Mouse (Mus musculus) frontal cortex, postnatal 36 days (tissue): ENCODE measurements around the gene Atp8a1.

Source experiments
- DNase-seq, 2 experiments: peaks; one replicate each; pipeline ENCODE4 v3.0.0; 2022; ENCODE audit warnings: low spot score in 2 of 2

The Atp8a1 gene

DNA sequence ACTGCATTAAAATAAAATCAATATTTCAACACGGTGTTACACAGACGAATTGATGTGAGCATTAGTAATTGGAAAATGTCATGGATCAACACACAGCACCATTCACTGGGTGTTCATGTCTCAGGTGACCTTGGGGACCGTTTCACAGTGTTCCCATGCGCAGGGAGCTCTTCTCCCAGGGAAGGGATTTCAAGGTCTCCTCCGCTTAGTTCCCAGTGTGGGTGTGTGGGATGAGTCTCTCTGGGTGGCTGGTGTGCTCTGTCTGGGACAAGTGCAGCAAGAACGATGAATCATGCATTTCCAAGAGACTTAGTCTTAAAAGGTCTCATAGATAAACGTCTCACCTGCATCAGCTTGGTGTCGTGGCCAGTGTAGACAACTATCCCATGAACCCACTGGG is 78.5 kb downstream of the Atp8a1 start:
- DNase-seq = no peak

DNA sequence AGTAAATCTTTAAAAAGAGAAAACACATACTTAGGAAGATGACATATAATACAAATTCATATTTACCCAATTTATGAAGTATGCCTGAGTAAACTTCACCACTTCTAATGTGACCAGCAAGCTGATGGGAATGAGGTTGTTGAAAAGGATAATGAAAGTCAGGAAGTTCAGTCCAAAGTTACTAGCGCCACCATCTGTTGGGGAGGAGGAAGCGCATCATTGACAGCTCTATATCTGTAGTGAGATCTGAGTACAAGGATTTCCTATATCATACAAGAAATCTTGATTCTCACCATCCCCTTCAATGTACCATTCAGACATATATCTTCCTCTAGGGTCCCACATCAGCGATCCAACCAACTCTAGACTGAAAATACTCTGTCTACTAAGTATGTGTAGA is 82.4 kb downstream of the Atp8a1 start:
- no peak for DNase-seq

DNA sequence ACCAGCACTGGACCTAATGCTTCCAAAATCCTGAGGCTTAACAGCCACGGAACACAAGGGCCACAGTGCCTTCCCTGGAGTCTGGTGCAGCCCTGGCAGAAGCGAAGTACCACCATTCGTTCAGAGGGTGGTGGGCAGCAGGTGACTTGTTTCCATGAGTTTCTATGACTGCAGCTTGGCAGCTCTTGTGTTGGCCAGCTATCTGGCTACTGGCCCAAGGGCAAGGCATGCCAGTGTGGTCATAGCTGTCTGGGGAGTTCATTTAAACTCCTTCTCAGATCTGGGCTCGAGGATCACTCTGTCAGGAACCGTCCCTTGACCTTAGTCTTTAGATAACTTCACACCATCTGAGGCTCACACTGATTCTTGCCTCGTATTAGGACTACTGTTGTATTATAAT is 89.1 kb downstream of the Atp8a1 start:
- no peak for DNase-seq

DNA sequence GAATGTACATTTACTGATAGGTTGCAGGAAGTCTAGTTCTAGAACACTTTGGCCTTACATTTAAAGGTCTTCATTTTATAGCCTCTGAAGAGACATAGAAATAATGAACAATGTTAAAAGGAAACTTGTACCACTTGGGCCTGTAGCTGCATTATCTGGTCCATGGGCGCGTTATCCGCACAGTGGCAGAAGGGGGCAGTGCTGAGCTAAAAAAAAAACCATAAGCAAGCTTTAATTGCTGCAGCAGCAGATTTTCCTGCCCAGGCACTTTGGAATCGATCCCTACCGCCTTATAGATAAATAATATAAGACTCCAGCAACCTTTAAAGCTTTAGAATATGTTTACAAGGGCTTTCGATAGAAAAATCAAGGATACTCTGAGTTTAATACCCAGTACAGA is 91.1 kb downstream of the Atp8a1 start:
- peak in 1 of 2 experiments; percentile 43 for DNase-seq

DNA sequence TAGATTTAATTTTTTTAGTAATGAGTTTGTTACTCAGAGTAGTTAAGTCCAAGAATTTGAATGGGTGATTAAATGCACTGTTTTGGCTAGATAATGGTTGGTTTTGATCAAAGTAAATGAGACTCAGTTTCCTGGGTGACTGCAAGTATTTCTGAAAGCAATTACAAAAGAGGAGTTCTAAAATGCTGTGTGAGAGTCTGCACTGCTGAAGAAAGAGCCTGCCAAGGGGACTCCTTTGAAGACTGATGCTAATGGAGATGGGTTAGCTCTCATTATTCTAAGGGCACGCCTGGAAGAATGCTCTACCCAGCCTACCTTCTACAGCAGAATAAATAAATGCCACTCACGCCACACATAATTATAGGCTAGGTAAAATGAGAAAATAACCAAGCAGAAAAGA is 94.2 kb downstream of the Atp8a1 start:
- peak in 1 of 2 experiments; percentile 19 for DNase-seq

DNA sequence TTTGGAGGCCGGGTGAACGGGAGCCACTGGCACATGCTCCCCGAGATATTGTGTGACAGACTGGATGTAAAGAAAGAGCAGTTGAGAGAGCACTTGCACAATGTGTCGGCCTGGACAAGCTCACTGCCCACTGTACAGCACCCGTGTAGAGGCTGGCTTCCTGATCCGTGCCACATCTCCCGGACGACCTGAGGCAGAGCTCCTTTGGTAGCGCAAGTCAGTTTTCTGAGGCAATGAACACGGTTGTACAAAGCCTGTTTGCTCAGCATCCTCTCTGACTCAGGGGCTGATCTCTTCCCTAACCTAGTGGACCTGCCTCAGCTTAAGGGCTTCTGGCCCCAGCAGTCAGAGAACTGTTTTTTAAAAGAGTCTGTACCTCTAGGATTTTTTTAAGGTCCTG is 94.6 kb downstream of the Atp8a1 start:
- DNase-seq = peak in 1 of 2 experiments; percentile 28

DNA sequence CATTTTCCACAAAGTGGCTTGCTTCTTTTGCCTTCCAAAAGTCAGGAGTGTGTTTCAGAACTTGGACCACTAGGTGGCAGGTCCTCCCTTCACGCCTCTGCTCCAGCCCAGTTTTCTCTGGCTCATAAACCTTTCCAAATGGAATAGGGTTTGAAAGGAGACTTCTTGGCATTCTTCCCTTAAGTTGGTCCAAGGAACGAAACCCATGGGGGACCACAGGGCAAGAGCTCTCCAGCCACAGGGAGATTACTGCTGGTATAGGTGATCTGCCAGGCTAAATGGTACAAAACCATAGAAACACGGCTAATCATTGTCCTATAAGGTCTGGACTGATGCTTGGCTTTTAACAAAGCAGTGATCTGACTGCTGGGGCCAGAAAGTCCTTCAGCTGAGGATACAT is 95.2 kb downstream of the Atp8a1 start:
- peak; percentile 55 to 76 for DNase-seq

DNA sequence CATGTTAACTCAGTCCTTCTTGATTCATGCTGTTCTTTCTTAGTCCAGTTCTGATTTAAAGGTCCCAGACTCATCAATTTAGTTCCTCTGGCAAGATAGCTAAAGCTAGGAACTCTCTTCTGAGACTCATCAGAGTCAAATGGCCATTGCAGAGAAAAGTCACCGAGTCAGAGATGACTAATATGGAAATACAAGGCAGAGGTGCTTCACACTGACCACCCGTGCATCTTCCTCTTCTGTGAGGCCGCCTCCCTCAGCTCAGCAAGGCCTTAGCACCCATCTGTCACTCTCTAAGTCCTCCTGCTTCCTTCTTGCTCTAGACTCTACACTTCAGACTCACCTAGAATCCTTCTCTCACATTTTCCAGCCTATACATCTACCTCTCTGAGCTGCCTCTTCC is 108.0 kb downstream of the Atp8a1 start:
- no peak for DNase-seq

DNA sequence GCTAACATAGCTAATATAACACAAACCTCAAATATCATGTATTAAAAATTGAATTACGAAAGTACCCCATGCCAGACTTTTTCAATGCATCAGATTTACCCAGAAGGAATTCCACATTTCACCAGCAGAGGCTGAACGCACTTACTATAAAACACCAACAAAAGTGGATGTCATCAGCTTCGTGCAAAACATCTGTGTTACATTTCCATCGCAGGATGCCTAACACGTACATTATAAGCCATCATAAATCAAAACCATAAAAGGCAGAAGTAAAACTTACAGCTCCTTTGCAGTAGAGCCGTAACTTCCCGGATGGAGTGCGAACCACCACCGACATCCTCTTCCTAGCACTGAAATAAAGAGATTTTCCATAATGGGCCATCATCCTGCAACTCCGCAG is 109.1 kb downstream of the Atp8a1 start:
- no peak for DNase-seq

DNA sequence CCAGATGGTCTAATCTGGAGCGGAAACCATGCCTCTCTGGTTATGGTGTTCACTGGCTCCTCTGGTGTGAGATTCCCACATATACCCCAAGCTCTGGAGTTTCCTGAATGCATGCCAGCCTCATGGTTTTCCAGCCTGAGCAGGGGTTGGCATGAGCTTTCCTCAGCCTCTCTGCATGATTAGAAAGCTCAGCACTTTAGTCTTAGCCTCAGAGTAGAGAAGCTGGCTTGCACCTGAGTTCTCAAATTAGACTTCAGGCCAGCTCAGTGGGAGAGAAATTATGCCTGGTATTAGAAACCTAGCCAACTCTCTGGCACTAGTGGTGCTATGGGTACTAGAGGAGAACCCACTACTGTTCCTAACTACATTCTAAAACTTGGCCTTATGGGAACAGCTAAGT is 111.5 kb downstream of the Atp8a1 start:
- DNase-seq = no peak

DNA sequence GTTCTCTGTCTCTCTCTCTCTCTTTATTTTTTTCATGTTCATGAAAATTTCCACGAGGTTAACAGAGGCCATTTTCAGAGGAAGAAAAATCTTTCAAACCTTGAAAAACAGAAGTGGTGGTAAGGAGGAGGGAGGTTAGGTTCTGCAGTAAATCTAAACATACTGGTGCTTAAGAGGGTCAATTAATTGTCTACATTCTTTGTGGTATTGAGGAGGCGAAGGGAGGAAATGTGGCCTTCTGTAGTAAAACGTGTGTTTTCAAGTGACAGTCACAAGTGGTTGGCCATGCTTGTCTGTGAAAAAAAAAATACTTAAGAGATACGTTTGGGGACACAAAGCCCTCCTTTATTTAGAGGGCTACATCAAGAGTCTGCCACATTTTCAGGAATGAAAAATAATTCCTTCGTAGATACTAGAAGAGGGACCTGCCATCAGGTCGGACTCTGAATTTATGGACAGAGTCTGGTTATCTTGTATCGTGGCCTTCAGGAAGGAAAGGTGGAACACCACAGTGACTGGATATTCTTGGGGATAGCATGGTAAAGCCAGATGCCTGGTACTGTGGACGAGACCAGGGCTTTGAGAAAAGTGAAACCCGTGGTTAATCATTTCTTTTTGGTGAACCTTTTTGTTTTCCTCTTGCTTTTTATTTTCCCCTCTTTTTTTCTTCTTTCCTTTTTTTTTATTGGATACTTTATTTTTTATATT is 113.5 kb downstream of the Atp8a1 start:
- no peak for DNase-seq

DNA sequence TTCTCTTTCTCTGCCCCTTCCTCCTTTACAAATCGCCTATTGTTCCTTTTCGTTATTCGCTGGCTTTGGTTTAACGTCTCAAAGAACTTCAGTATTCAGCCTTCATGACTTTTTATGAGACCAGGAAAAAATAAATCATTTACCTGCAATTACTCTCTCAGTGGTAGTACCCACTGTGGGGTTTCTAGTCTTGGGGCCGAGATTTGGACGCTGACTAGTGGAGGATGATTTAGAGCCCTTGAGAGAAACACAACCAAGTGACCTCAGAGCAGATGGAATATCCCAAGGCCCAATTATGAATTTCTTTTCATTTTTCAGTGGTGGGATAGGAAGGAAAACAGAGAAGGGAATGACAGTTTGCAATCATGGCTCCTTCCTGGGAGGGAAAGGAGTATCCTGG is 114.1 kb downstream of the Atp8a1 start:
- no peak for DNase-seq

DNA sequence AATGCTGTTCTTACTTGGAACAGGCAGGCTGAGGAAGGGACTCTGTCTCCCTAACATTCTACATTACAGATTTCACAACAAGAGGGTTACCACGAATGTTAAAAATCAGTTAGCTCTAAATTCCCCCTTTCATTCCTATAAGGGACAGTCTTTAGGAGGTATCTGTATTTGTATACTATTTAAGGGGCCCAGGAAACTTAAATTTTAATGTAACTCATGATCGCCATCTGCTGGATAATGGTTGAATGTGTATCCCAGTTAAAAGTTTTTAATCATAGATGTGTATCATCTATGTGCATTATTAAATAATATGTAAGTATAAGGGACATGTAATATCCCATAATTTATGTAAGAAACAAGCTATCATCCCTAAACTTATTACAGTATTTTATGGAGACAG is 119.5 kb downstream of the Atp8a1 start:
- no peak for DNase-seq

DNA sequence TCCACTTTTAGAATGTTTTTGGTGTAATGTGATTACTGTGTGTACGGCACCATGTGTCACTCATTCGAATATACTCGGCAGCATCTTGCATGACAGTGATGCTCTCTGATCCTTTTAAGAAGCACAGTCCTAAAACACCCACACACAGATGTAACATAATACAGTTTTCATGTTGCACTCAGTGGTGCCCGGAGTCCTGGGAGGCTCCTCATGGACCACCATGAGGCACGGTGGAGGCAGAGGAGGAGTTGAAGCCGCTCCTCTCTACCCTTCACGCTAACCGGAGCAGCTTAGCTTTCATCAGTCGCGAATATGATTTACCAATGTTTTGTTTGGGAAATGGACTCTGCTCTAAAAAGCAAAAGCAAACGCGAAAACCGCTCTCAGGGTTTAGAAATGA is 120.4 kb downstream of the Atp8a1 start:
- DNase-seq = no peak

DNA sequence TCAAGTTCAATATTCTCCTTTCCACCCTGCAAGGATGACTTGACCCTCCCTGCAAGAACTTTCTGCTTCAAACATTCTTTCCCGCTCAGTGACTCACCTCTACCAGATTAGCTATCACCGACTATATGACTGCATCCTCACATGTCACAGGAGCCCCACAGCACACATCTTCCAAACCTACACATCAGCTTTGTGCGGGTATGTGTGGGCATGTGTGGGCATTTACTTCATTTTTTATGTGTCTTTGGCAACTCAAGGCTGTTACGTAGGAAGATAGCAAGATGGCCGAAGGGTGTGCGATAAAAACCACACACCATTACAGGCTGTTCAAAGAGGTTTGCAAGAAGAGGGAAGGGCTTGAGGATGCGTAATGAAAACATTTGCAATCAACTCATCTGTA is 145.6 kb downstream of the Atp8a1 start:
- DNase-seq = no peak

DNA sequence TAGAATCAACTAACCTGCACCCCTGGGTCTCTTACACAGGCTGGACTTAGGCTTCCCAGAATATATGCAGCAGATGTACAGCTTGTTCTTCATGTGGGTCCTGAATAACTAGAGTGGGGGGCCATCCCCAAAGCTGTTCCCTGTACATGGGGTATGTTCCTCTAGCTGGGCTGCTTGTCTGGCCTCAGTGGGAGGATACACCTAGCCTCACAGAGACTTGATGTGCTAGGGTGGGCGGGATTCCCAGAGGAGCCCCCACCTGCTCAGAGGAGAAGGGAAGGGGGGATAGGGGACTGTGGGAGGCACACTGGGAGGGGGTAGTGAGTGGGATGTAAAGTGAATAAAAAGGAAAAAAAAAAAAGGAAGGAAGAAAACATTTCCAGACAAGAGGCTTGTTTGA is 147.8 kb downstream of the Atp8a1 start:
- no peak for DNase-seq

DNA sequence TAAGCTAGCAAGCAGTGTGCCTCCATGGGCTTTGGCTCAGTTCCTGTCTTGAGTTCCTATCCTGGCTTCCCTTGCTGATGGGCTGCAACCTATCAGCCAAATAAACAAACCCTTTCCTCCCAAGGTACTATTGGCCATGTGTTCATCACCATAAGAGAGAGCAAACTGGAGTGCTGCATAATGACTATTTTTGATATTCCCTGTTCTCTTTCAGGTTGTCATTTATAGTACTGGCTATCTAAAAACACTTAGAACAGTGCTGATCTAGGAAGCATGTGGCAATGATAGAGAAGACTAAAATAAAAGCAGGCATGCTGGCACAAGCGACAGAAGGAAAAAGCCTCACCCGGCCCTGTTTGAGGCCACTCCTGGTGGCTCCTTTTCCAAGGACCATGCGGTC is 149.1 kb downstream of the Atp8a1 start:
- DNase-seq = peak in 1 of 2 experiments; percentile 43

DNA sequence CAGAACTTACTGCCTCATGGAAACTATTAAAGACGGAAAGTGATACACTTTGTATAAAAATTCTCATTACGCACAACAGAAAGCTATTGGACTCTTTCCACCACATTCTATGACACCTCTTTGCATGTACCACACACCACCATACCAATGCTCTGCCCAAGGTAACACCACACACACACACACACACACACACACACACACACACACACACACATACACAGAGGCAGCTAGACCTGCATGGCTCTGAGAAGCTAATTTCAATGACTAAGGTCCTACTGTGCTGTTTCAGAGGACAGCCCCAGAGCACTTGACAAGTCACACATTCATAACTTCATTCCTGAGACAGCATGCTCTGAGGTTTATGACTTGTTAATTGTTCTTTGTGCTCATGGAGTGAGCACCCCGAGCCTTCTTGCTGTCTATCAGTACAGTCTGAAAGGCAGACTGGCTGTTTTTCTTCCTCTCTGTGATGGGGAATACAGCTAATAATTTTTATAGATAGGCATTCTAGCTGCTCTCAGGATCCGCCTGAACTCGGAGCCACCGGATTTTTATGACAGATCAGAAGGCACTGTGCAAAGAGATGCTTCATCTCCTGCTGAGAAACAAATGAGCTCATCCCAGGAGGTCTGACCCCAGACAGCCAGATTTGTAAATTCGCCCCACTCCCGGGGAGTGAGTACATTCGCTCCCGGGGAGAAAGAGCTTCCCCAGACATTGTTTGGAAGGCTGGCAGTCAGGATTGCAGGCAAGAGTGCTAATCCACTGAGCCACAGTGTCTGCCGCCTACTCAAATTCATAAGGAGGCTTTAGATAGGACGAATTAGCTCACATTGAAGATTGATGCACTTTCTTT is 150.3 kb downstream of the Atp8a1 start:
- peak; percentile 28 to 31 for DNase-seq

DNA sequence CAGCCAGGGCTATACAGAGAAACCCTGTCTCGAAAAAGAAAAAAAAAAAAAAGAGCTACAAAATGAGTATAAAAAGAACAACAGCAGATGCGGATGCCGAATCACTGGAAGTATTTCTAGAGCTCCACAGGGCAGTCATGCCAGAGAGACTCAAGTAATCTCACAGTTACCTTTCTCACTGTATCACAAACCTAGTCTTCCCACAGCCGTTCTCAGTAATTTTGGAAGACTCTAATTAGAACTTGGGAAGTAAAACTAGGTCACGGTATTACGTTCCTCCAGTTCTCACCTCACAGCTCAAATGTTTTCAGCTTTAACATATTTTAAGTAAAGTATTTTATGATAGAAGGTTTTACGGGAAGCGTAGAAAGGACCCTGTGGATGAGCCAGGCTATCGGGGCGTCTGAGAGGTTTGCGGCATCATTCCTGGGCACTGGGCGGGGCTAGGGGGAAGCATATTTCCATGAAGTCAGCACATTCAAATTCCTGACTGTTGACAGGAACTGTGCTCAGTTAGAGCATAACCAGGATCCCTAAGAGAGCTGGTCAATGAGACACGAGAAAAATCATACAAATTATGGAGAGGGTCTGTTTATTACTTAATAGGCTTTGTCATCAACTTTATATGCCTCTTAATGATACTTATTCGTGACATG is 152.1 kb downstream of the Atp8a1 start:
- DNase-seq = peak in 1 of 2 experiments; percentile 54

DNA sequence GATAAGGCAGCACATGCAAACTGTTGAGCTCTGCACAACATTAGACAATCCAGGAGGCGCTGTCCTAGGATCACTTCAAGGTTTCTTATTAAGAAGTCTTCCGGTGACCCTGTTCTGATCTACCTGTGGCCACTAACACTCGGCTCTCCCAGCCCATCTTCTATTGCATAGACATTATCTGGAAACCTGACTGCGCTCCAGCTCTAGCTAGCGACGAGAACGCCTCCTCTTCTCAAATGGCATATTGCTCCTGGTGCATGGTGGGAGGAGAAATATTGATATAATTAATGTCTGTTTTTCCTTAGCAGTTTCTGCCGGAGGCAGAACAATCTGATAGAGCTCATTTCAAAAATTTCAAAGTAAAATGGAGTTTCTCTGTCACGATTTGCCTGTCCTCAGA is 156.9 kb downstream of the Atp8a1 start:
- no peak for DNase-seq

DNA sequence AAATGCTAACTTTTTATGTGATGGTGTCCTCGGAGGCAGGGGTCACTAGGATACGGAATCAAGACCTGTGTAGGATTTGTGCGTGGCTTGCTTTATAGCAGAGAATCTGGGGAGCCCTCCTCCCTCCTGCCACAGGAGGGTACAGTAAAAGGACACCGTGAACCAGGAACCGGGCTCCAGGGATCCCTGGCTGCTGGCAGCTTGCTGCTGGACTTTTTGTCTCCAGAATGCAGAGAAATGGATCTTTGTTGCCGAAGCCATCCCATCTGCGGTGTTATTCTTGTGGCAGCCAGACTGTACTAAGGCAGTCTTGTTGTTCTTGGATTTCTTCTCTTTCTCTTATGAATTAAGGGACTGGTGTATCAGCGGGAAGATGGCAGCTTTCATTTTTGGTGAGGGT is 159.2 kb downstream of the Atp8a1 start:
- DNase-seq = no peak

DNA sequence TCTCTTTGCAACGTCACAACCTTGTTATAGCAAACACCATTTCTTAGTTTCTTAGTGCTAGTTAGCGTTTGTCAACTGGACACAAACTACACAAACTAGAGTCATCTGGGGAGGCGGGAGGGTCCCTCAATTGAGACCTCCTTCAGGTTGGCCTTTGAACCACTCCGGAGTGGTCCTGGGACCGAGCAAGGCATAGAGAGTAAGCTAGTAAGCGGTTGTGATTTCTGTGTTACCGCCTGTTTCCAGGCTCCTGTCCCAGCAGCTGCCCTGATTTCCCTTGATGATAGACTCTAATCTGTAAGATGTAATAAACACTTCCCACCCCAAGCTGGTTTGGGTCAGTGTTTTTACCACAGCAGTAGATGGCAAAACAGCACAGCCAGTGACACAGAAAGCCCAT is 161.3 kb downstream of the Atp8a1 start:
- DNase-seq = no peak

DNA sequence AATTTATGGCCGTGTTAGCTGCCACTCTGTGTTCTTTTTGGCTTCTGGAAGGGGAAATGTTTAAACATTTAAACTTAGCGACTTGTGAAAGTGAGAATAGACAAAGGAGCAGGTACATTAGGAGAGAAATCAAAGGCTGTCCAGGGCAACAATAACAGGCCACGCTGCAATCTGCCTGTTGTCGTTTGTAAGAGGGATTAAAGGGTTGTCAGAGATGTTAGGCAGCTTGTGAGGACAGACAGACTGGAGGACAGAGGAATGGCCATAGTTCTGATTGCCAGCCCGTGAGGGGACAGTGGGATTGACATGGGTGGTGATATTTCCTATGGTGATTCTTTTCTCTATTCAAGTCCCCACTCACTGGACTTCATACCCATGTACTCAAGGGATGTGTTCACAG is 161.8 kb downstream of the Atp8a1 start:
- DNase-seq = no peak
